Mouse (Mus musculus) ovary, adult 18-20 months (tissue): ENCODE data around the gene Ghrhr.

Experiments used
- DNase-seq: peaks from one replicate; pipeline ENCODE4 v3.0.0; 2022; ENCODE audit warnings: low spot score, mixed read lengths

The Ghrhr gene

GRCm38 (mm10) chr6:55353711-55354445, 22.2 kb upstream of the Ghrhr start:
- no peak for DNase-seq

- DNase-seq: no peak
Observed at GRCm38 (mm10) chr6:55354456-55355117, 21.5 kb upstream of the Ghrhr start.

GRCm38 (mm10) chr6:55355575-55355974, 20.5 kb upstream of the Ghrhr start:
- no peak for DNase-seq

GRCm38 (mm10) chr6:55356017-55356703, 19.9 kb upstream of the Ghrhr start:
- no peak for DNase-seq

- no peak for DNase-seq
Observed at GRCm38 (mm10) chr6:55356976-55357635, 19.0 kb upstream of the Ghrhr start.

GRCm38 (mm10) chr6:55357636-55358031, 18.5 kb upstream of the Ghrhr start:
- DNase-seq: no peak

DNA sequence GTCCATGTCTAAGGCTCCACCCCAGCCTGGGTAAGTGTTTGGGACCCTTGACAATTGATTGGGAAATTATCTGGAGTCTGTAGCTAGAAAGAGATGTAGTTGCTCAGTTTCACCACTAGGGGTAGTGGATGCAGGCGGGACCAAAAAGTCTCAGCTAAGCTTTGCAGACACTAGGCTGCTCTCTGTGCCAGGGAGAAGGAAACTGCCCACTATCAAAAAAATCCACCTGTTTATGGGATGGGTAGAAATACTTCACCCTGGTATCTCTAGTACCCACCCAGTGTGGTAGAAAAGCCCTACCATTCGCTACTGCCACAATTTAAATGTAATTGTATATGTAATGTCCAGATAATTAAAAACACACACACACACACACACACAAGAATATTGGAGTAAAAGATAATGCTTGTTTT, 17.4 kb upstream of the Ghrhr start:
- no peak for DNase-seq

GRCm38 (mm10) chr6:55362663-55363062, 13.4 kb upstream of the Ghrhr start:
- DNase-seq: no peak

GRCm38 (mm10) chr6:55367126-55367525, 9.0 kb upstream of the Ghrhr start:
- no peak for DNase-seq

GRCm38 (mm10) chr6:55370831-55371230, 5.3 kb upstream of the Ghrhr start:
- no peak for DNase-seq

GRCm38 (mm10) chr6:55376511-55376910, 416 bp downstream of the Ghrhr start:
- no peak for DNase-seq

GRCm38 (mm10) chr6:55377461-55377860, 1.4 kb downstream of the Ghrhr start:
- no peak for DNase-seq

DNA sequence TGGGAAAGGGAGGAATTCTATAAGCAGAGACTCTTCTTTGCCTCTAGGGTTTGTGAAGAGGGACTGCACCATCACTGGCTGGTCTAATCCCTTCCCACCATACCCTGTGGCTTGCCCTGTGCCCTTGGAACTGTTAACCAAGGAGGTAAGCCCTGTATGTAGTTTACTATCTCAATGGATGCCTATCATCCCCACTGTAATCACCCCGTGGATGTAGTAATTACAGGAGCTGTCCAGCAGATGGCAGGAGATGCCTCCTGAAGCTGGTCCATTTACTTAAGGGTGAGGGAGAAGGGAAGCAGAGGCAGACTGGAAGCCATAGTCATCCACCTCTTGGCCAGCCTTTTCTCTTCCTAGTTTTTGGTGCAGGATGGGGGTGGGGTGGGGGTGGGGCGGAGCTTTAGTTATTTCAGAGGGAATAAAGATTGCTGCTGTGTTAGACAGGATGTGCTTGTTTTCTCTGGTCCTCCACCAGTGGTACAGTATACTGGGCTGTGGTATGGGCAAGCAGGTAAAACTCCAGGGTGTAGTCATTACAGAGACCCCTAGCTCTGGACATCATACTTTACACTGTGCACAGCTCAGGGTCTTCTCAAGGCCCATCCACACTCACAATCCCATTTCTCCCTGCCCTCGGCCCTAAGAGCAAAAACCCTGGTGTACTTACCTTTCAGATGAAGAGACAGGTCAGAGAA, 3.7 kb downstream of the Ghrhr start:
- no peak for DNase-seq

- DNase-seq: no peak
Observed at GRCm38 (mm10) chr6:55381966-55382365, 5.9 kb downstream of the Ghrhr start.

- DNase-seq: no peak
Observed at GRCm38 (mm10) chr6:55383897-55384296, 7.8 kb downstream of the Ghrhr start.

GRCm38 (mm10) chr6:55384356-55384951, 8.4 kb downstream of the Ghrhr start:
- no peak for DNase-seq

DNA sequence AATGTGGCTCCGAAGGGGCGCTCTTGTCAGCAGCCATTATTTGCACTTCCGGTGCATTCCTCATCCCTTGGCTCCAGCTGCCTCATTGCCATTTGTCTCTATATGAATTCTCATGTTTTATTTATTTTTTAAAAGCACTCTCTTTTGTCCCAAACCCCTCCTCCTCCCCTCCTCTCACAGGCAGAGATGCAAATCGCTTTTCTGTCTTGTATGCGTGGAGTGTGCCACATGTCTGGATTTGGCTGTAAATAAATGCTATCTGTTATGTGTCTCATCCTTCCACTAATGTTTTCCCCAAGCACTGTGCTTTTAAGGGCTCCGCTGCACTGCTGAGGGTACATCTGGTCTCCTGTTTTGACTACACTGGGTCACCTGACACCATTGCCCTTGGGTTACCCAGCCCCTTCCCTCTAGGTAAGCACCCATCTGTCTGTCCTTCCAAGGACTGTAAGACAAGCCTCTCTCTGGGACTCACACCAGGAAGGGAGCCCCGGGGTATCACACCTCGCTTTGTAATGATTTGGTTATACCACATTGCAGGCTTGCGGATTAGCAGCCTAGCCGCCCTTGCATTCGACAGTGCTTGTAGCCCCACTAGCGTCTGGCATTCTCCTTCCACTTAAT, 12.6 kb downstream of the Ghrhr start:
- DNase-seq: no peak

GRCm38 (mm10) chr6:55389321-55389720, 13.2 kb downstream of the Ghrhr start:
- DNase-seq: no peak

DNA sequence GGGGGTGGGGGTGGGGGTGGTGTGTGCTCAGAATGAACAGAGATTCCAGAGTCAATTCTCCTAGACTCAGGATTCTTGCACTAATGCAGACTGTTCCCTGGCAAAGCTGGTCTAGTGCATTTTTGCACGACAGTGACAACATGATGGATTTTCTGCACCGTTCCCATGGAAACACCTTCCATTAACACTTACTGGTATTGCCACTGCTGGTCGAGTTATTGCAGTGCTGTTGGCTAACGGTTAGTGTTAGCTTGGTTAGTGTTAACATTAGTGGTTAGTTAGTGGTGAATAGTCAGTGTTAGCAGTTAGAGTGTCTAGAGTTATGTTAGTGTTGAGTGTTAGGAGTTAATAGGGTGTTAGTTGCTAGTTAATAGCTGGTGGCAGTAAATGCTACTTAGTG, 15.7 kb downstream of the Ghrhr start:
- no peak for DNase-seq

GRCm38 (mm10) chr6:55392453-55392852, 16.4 kb downstream of the Ghrhr start:
- no peak for DNase-seq

DNA sequence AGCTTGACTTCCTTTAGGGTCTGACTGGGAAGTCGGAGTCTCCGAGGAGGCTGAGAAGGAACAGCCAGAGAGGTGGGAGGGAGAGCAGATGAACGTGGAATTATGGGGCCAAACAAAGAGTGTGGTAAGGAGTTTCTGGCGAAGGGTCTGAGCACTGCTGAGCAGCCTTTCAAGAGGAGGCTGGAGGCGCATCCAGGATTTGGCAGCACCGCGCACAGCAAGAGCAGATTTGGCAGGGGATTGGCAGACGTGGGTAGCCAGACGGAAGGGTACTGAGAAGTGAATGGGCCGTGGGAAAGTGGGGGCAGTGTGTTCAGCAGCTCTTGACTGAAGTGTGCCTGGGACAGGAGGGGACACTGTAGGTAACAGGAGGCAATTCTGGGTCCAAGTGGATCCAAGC, 18.8 kb downstream of the Ghrhr start:
- no peak for DNase-seq
